Mouse (Mus musculus): ENCODE measurements around the gene Eif4e3. TPM values are rescaled to one million over a fixed set of nuclear protein-coding genes. Genes with fewer than 3 reads are reported as not detected.

Gene Eif4e3
- polyA plus RNA-seq, 1 experiment = 2.6 TPM

DNA sequence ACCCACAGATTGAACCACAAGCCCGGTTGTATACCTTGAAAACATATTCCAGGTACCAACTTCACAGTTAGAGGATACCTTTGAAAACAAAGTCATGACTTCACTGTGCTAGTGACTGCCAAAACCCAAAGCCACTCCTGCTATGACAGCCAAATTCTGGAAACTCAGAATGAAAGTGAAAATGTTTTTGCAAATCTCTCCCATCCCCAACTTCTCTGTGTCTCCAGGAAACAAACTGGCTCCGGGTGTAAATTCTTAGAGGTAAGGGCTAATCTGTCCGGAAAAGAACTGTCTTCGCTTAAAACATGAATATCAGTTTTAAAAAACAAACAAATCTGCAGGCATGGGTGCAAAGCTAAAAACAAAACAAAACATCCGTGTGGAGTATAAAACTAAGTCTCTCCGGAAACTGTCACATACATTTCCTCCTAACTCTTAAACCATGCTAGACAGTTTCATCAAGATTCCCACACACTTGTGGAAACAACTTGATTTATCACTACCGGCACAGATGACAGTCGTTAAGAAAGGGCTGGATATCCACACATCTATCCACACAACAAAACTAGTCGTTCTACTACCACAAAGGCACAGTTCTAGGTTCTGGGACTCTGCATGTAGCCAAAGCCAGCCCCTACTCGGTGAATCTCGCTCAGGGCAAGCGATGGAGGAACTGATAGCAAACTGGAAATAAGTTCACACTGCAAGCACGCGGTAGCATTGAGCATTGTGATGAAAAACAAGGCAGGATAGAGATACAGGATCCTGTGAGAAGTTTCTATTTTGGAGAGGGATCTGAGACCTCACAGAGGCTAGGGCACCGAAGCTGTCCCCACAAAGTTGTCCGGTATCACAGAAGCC lies 884 bp downstream of the Eif4e3 start:
- H3K4me1 ChIP-seq (ENCODE audit: control insufficient read depth, insufficient read depth, insufficient read length, low read length) = peaks cover 10% of the 10 kb centered on the region; the same call in 1 of the 2 replicates
- WGBS = 18% methylated on average over 16 of the region's 16 CpGs
- no peaks in the 10 kb centered on the region for H3K36me3 ChIP-seq (ENCODE audit: control insufficient read depth, insufficient read depth, low read length)
- TF ChIP-seq CTCF (IDR thresholded peaks at IDR 0.05; ENCODE audit: extremely low read depth, insufficient read length, insufficient replicate concordance, low read depth, low read length) (no peak), POLR2A (IDR thresholded peaks at IDR 0.05; ENCODE audit: low read depth, low read length) (no peak)
- peak overlapping the region; percentile 79 for H3K4me3 ChIP-seq (ENCODE audit: low read depth, low read length)
- peak overlapping the region; percentile 48 for H3K27ac ChIP-seq (ENCODE audit: insufficient read depth, low read depth, low read length)
- no peaks in the 10 kb centered on the region for H3K27me3 ChIP-seq (ENCODE audit: control insufficient read depth, insufficient read depth, low read length)

DNA sequence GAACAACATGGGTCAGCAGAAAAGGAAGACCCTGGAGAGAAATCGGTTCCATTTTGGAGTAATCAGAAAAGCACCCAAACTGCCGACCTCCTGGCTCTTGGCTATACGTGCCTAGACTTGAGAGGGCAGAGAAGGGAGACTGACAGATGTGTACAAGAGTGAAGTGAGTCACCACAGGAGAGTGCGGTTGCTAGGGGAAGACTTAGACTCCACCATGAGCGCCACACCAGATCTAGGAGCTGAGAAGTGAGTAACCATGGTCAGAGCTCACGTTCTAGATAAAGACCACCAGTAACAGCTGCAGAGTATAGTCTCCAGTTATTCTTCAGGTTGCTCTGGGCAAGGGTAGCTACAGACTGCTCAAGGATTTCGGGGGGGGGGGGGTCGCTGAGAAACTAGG lies 3.3 kb downstream of the Eif4e3 start:
- TF ChIP-seq POLR2A (IDR thresholded peaks at IDR 0.05; ENCODE audit: low read depth, low read length) (no peak), CTCF (IDR thresholded peaks at IDR 0.05; ENCODE audit: extremely low read depth, insufficient read length, insufficient replicate concordance, low read depth, low read length) (no peak)
- WGBS = 77% methylated on average over 8 of the region's 8 CpGs
- H3K36me3 ChIP-seq (ENCODE audit: control insufficient read depth, insufficient read depth, low read length) = no peaks in the 10 kb centered on the region
- H3K27ac ChIP-seq (ENCODE audit: insufficient read depth, low read depth, low read length) = no peak overlapping the region
- no peak overlapping the region for H3K4me3 ChIP-seq (ENCODE audit: low read depth, low read length)
- peaks cover 10% of the 10 kb centered on the region; the same call in 1 of the 2 replicates for H3K4me1 ChIP-seq (ENCODE audit: control insufficient read depth, insufficient read depth, insufficient read length, low read length)
- H3K27me3 ChIP-seq (ENCODE audit: control insufficient read depth, insufficient read depth, low read length) = no peaks in the 10 kb centered on the region

DNA sequence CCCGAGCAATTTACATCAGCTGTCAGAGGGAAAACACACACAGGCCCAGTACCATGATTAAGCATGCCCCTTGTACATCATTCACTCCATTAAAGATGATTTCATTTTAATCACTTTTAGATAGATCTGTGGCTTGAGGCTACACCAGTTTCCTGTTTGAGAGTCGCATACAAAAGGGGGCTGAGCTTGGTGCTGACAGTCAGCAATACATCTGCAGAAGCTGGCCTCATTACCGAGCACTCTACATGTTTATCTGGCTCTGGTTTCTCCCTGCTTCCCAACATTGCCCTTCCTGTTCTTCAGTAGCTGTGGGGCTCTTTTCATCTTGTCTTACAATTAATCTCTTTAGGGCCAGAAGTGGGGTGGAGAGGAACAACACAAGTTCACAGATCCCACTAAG lies 6.1 kb downstream of the Eif4e3 start:
- no peaks in the 10 kb centered on the region for H3K27me3 ChIP-seq (ENCODE audit: control insufficient read depth, insufficient read depth, low read length)
- TF ChIP-seq CTCF (IDR thresholded peaks at IDR 0.05; ENCODE audit: extremely low read depth, insufficient read length, insufficient replicate concordance, low read depth, low read length) (no peak), POLR2A (IDR thresholded peaks at IDR 0.05; ENCODE audit: low read depth, low read length) (no peak)
- H3K4me1 ChIP-seq (ENCODE audit: control insufficient read depth, insufficient read depth, insufficient read length, low read length) = peaks cover 3% of the 10 kb centered on the region; the same call in 1 of the 2 replicates
- H3K4me3 ChIP-seq (ENCODE audit: low read depth, low read length) = no peak overlapping the region
- H3K36me3 ChIP-seq (ENCODE audit: control insufficient read depth, insufficient read depth, low read length) = no peaks in the 10 kb centered on the region
- WGBS = 59% methylated on average over 3 of the region's 3 CpGs
- H3K27ac ChIP-seq (ENCODE audit: insufficient read depth, low read depth, low read length) = no peak overlapping the region

DNA sequence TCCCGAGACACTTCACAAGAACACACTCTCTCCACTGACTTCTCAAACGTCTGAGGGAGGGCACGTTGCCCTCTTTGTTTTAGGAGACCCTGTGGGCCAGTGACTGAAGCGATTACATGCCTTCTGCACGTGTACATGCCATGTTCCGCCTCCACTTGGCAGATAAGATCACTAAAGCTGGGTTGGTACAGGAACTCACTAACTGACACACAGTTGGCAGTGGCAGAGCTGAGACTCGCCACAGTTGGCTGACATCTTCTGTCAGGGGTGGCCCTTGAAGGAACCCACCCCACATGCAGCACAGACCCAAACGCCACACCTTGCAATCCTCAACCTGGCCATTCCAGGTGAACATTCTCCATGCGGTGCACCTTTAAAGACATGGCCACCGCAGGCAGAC lies 8.0 kb downstream of the Eif4e3 start:
- Histone ChIP-seq H3K4me3 (ENCODE audit: low read depth, low read length) (no peak overlapping the region), H3K4me1 (ENCODE audit: control insufficient read depth, insufficient read depth, insufficient read length, low read length) (peaks cover 3% of the 10 kb centered on the region), H3K36me3 (ENCODE audit: control insufficient read depth, insufficient read depth, low read length) (no peaks in the 10 kb centered on the region), H3K27ac (ENCODE audit: insufficient read depth, low read depth, low read length) (no peak overlapping the region), H3K27me3 (ENCODE audit: control insufficient read depth, insufficient read depth, low read length) (no peaks in the 10 kb centered on the region)
- TF ChIP-seq CTCF (IDR thresholded peaks at IDR 0.05; ENCODE audit: extremely low read depth, insufficient read length, insufficient replicate concordance, low read depth, low read length) (no peak), POLR2A (IDR thresholded peaks at IDR 0.05; ENCODE audit: low read depth, low read length) (no peak)
- 72% methylated on average over 10 of the region's 10 CpGs for WGBS

DNA sequence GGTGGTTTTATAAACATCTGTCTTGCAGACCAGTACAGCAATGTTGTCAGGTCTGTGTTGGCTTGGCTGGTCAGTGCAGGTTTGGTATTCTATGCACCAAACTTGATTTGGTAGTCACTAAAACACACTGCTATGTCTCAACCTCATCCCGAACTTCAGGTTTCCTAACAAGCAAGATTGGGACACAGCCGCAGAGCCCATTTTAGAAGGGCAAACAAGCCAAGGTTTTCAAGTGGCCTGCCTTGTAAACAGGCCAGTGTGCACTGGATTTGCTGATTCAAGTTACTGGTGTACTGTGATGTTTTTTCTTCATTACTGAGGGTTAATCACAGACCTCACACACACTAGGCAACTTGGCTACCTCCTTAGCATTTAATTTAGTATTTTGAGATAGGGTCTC lies 10.5 kb downstream of the Eif4e3 start:
- Histone ChIP-seq H3K4me3 (ENCODE audit: low read depth, low read length) (no peak overlapping the region), H3K4me1 (ENCODE audit: control insufficient read depth, insufficient read depth, insufficient read length, low read length) (no peaks in the 10 kb centered on the region; the same call in 1 of the 2 replicates), H3K27me3 (ENCODE audit: control insufficient read depth, insufficient read depth, low read length) (no peaks in the 10 kb centered on the region), H3K27ac (ENCODE audit: insufficient read depth, low read depth, low read length) (no peak overlapping the region), H3K36me3 (ENCODE audit: control insufficient read depth, insufficient read depth, low read length) (no peaks in the 10 kb centered on the region)
- no peak for TF ChIP-seq CTCF (IDR thresholded peaks at IDR 0.05; ENCODE audit: extremely low read depth, insufficient read length, insufficient replicate concordance, low read depth, low read length)
- no peak for TF ChIP-seq POLR2A (IDR thresholded peaks at IDR 0.05; ENCODE audit: low read depth, low read length)
- 83% methylated on average over 2 of the region's 2 CpGs for WGBS

DNA sequence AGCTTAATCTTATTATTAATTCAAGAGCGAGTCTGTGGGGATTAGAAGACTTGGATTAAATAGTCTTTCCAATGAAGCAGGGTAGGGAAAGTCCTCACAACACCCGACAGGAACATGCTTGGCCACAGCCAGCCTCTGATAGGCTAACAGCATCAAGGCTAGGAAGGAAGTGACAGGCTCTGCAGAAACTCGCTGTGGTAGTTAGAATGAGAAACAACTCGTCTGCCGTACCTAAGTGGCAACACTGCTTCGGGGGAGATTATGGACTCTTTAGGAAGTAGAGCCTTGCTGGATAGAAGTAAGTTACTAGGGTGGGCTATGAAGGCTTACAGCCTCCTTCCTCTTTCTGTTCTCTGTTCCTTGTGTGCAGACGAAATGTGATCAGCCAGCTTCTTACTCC lies 11.1 kb downstream of the Eif4e3 start:
- Histone ChIP-seq H3K27me3 (ENCODE audit: control insufficient read depth, insufficient read depth, low read length) (no peaks in the 10 kb centered on the region), H3K36me3 (ENCODE audit: control insufficient read depth, insufficient read depth, low read length) (no peaks in the 10 kb centered on the region), H3K4me3 (ENCODE audit: low read depth, low read length) (no peak overlapping the region), H3K27ac (ENCODE audit: insufficient read depth, low read depth, low read length) (no peak overlapping the region), H3K4me1 (ENCODE audit: control insufficient read depth, insufficient read depth, insufficient read length, low read length) (no peaks in the 10 kb centered on the region; the same call in 1 of the 2 replicates)
- no peak for TF ChIP-seq CTCF (IDR thresholded peaks at IDR 0.05; ENCODE audit: extremely low read depth, insufficient read length, insufficient replicate concordance, low read depth, low read length)
- no peak for TF ChIP-seq POLR2A (IDR thresholded peaks at IDR 0.05; ENCODE audit: low read depth, low read length)
- WGBS = 57% methylated on average over 7 of the region's 7 CpGs

DNA sequence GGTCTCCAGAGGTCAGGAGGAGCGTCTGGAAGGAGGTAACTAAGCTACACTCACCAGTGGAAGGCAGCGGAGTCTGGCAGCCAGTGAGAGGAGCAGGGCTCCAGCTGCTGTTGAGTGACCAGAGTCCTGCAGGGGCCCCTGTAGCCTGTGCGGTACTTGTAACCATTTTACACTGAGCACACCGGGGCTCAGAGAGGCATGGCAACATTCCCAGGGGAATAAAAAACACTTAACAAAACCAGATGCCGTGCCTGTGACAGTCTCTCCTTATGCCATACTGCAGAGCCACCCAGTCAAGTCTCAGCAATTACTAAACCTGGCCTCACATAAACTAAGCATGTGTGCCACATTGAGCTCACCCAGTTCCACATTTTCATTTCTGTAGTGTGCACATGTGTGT lies 12.2 kb downstream of the Eif4e3 start:
- no peaks in the 10 kb centered on the region for H3K36me3 ChIP-seq (ENCODE audit: control insufficient read depth, insufficient read depth, low read length)
- H3K27ac ChIP-seq (ENCODE audit: insufficient read depth, low read depth, low read length) = no peak overlapping the region
- no peaks in the 10 kb centered on the region; the same call in 1 of the 2 replicates for H3K4me1 ChIP-seq (ENCODE audit: control insufficient read depth, insufficient read depth, insufficient read length, low read length)
- no peak overlapping the region for H3K4me3 ChIP-seq (ENCODE audit: low read depth, low read length)
- no peaks in the 10 kb centered on the region for H3K27me3 ChIP-seq (ENCODE audit: control insufficient read depth, insufficient read depth, low read length)
- WGBS = 66% methylated on average over 5 of the region's 5 CpGs
- no peak for TF ChIP-seq CTCF (IDR thresholded peaks at IDR 0.05; ENCODE audit: extremely low read depth, insufficient read length, insufficient replicate concordance, low read depth, low read length)
- no peak for TF ChIP-seq POLR2A (IDR thresholded peaks at IDR 0.05; ENCODE audit: low read depth, low read length)

All from small intestine, adult 2 months (tissue).